Mouse (Mus musculus) kidney, postnatal 4 days (tissue): ENCODE measurements around the gene 1700088E04Rik.

Experiments
- DNase-seq, 2 experiments: peaks; one replicate each; pipeline ENCODE4 v3.0.0; 2021; ENCODE audit warnings: mixed read lengths in 2 of 2

The 1700088E04Rik gene

DNA sequence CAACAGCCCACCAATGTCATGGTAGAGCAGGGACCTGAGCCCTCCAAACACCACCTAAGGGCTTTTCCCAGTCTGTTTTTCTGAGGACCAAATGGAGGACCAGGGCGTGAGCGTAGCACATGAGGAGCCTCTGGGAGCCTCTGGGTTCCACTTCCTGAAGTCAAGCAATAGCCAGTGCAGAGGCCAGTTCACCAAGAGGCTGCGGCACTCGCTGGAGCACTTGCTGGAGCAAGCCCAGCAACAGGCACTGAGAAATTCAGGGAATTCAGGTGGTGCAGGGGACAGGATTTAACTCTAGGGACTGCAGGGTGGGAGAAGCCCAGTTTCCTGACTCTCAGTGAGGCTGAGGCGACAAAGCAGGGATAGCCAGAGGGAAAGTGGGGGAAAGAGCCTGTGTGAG is 42.8 kb downstream of the 1700088E04Rik start:
- peak; percentile 27 to 47 for DNase-seq

GRCm38 (mm10) chr15:79097611-79098025 is 43.4 kb downstream of the 1700088E04Rik start:
- peak; percentile 67 to 80 for DNase-seq

- peak in 1 of 2 experiments; percentile 14 for DNase-seq
These were observed 43.9 kb downstream of the 1700088E04Rik start for GRCm38 (mm10) chr15:79097135-79097534.

DNA sequence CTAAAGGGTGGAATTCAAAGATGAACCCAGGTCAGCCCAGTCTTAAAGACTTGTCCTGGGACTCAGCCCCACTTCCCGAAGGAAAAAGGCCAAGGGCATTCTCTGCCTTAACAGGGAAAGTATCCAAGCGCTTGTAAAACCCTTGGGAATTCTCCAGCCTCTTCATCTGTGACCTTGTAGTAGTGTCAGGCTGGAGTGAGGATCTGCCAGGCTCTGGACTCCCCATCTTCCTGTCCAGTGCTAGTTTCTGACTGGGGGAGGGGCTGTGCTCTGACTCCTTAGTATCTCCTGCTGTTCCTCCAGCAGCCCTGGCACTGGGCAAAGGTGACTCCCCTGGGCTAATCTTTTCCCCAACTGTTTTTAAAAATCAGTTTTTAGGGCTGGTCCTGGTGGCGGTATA is 44.5 kb downstream of the 1700088E04Rik start:
- peak; percentile 41 to 48 for DNase-seq

- no peak for DNase-seq
These were observed 45.6 kb downstream of the 1700088E04Rik start for GRCm38 (mm10) chr15:79095483-79095882.

DNA sequence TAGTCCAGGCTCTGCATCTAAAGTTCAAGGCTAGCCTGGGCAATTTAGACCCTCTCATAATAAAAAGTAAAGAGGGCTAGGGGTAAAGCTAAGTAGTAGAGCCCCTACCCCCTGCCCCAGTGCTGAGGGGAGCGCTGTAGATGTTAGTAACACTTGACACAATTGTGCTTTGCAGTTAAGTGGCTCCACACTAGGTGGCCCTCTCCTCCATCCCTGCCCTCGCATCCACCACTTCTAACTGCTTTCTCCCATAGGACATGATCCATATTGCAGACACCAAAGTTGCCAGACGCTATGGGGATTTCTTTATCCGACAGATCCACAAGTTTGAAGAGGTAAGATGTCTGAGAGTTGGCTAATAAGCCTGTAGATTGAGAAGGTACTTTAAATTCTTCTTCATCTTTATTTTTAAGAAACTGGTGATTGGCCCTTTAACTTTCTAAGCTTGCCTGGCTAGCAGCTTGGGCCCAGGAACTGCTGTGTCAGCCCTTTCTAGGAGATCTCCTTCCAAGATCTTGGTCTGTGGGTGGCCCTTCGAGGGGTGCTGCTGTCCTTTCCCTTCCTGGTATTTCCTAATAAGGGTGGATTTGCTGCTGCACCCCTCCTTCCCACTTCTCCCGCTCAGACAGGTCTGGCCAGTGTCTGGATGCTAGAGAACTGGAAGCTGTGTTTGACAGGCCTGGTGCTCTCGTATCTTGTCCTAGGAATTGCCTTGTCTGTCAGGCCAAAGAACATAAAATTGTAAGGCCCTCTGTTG is 47.8 kb downstream of the 1700088E04Rik start:
- peak; percentile 62 to 70 for DNase-seq

- no peak for DNase-seq
These were observed 48.8 kb downstream of the 1700088E04Rik start for GRCm38 (mm10) chr15:79092284-79092683.

GRCm38 (mm10) chr15:79079567-79079966 is 61.5 kb downstream of the 1700088E04Rik start:
- no peak for DNase-seq
